Mouse (Mus musculus) kidney, adult 11 months (tissue): ENCODE results near the gene Ly6g6f.
"Not testable (repeated sequence)": the region's sequence is repeated elsewhere in the genome, so short reads cannot be mapped to it uniquely, and the experiment has no call there.

Experiments used
- DNase-seq: peaks from one replicate; pipeline ENCODE4 v3.0.0; 2022

Ly6g6f gene

DNA sequence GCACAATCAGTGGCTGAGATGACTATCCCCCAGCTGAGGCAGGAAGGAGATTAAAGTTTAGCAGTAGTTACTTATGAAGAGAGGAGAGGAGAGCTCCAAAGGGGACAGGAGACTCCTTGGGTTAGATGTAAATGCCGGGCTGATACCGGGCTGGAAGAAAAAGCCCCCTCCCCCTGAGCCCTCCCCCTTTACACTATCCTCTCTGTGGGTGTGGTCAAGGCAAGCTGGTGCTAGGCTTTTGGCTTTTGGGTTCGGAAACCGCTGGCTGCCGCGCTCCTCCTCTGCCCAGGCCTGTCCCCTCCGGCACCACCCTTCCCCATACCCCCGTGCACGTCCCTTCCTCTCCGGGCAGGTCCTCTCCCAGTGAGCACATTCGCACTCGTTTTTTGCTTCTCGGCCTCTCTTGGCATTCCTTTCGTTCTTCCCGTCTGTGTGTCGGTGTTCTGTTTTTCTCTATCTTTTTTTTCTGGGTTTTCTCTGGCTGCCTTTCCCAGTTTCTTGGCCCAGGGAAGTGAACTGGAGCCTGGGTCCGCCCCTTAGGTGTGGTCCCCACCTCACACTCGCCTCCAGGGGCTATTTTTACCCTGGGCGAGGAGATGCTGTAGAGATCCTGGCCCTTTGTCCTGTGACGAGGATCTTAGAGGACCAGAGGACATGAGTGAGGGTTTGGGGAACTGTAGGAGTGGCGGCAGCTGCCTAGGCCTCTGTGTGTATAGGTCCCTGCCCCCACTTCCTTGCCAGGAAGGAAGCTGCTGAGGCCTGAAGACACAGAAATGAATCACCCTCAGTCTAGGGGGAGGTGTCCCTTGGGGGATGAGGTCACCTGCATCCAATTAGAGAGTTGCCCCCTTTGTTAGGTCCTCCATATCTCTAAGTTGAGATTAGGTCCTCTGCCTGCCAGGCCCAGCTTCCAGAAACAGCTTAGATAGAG lies 34.0 kb downstream of the Ly6g6f start:
- DNase-seq: peak; percentile 81

DNA sequence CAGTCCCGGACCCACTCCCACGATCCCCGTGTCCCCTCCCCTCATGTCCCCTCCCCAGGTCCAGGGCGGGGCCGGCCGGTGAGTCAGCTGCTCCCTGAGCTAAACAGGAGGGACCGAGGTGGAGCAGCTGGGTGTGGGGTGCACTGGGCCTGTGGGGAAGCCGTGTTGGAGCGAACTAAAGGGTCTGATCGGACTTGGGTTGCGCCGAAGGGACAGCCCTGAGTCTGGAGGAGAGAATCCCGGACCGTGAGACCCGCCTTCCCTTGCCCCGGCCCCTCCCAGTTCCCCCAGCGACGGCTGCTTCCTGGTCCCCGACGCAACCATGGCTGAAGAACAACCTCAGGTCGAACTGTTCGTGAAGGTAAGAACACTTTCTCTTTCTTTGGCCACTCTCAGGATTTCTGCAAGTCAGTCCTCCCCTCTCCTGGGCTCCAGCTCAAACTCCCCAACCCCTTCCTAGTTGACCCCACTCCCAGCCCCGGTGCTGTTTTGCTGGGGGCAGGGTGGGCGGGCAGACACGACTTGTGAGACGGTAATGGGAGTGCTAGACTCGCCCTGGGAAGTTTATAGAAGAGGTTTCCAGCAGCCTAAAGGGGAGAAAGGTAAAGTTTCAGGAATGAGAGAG lies 35.2 kb downstream of the Ly6g6f start:
- peak; percentile 73 for DNase-seq

DNA sequence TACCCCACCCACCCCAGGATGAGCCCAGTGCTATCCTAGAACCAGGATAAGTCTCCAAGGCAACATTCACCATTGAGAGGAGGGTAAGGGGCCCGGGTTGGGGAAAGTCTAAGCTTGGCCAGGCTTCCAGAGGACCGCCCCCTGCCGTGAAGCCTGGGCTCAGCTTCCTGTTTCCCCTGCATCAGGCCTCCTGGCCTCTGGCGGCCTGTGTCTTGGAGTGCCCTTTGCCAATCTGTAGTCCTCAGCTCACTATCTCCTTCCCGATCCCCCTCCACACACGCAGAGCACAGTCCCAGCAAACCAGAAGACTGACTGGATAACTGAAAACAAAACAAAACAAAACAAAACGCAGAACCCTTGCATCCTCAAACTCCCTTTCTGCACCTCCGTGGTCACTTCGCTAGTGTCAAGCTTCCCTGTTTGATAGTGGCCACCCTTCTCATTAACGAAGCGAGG lies 35.8 kb downstream of the Ly6g6f start, which contains the start of gene Clic1:
Clic1 (plus strand) TSS at position 406 of the 456 bp plus-strand sequence.
- DNase-seq: peak; percentile 46

GRCm38 (mm10) chr17:35048932-35049440 lies 36.4 kb downstream of the Ly6g6f start:
- no peak for DNase-seq

GRCm38 (mm10) chr17:35048149-35048931 lies 37.1 kb downstream of the Ly6g6f start:
- DNase-seq: peak; percentile 19

DNA sequence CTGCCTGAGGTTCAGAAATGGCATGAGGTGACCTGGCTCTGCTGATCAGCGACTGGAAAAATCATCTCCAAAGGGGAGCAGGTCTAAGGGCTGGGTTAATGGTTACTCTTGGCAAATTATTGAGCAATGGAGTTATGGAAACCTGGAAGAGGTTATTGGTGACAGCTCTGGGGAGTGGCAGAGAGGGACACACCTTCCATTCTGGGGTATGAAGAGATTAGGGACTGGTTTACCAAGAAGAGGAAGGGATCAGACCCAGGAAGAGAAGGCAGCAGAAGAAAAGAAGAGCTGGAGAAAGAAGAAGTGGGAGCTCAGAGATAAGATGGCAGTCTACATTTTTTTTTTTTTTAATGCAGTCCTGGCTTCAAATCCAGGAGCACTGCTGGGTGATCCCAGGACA lies 37.7 kb downstream of the Ly6g6f start:
- DNase-seq: peak; percentile 82

DNA sequence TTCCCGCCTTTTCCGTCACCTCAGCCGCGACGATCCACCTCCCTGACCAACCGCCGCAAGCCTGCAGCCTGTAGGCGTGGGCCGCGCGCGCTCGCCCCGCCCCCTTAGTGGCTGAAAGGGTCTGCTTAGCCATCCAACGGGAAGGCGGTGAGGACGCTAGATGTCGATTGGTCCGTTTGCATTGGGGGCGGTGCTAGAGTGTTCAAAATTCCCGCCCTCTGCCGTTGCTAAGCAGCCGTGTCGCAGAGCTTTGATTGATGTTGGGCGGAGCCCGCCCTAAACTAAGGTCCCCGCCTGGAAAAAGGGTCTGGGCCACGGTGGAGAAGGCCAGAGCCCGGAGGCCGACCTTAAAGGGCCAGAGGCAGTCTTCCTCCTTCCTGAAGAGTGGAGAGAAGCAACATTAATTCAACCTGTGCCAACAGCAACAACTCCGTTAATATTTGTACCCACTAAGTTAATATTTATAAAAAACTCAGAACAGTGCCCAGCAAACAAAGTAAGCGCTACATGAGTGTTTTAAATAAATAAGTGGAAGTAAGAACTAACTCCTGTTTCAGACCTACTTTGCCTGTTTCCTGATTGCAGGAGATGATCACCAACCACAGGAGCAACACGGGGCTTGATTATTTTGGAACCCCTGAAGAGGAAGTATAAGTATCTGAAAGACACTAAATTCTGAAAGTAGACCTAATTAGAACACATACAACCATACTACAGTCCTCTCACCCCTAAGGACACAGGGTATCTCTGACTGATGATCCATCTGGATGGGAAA lies 38.5 kb downstream of the Ly6g6f start, which contains the start of gene Msh5:
Msh5 (minus strand) TSS at position 65 of the 775 bp plus-strand sequence.
- DNase-seq: peak; percentile 99

DNA sequence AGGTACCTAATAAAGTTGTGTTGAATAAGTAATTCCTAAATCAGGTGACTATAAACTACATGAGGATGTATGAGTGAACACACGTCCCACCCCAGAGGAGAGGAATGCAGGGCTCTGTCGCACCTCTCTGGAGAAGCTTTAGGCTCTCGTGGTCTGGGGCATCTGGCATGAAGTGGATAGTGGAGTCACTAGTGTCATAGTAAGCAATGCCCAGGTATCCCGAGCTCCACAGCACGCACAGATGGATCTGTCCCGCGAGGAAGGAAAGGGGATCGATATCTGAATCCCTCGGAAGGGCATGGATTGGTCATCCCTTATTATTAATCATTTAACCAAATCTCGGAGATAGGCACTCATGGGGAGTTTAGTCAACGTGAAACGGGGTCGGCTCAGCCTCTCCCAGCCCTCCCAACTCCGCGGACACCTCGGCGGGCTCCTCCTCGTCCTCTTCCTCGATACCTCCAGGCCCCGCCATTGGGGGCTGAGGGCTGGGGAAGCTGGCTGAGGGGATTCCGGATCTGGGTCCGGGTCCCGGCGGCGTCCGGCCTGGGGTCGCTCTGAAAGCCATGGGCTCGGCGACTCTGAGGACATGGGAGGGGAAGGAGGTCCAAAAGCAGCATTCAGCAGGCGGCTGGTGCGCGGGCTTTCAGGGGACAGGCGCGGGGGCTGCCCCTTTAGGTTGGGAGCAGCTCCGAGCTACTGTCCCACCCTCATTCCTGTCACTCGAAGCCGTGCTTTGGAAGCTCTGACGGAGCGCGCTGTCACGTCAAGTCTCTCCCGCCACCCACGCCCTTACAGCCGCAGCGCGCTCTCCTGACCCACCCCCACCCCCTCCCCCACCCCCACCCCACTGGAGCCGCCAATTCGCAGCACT lies 39.4 kb downstream of the Ly6g6f start:
- peak; percentile 31 for DNase-seq

GRCm38 (mm10) chr17:35044904-35045806 lies 40.3 kb downstream of the Ly6g6f start:
- DNase-seq: no peak

DNA sequence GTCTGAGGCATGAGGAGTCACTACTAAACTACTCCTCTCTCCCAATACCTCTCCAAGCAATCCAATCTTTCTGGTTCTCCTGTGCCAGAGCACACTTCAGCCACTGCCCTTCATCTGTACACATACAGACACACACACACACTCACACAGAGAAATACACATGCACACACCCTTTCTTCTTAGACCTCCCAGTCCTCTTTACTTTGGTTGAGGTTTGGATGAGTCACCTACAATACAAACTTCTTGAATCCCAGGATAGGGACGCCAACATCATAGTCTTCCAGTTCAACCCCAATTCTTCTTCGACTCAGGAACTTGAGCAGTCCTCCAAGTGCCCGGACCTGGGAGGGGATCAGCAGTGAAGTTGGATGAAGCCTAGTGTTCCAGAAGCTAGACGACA lies 41.6 kb downstream of the Ly6g6f start:
- DNase-seq: no peak

GRCm38 (mm10) chr17:35039121-35039873 lies 46.1 kb downstream of the Ly6g6f start:
- DNase-seq: no peak

DNA sequence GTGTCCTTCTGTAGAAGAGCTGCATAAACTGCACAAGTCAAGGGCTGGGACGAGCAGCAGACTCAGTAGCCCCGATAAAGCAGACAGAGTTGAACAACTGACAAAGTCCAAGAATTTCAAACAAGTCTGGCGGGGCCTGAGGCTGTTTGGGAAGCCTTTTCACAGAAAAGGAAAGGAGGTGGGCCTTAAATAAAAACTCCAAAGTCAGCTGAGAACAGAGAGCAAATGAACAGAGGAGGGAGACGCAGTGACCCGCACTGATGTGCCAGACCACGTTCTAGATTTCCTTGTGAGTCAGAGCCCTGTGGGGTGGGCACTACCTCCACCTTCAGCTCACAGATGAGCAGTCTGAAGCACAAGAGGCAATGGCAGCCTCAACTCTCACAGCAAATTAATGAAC lies 50.5 kb downstream of the Ly6g6f start:
- no peak for DNase-seq

- DNase-seq: not testable (repeated sequence)
Measured at GRCm38 (mm10) chr17:35033703-35034102, 51.7 kb downstream of the Ly6g6f start.

GRCm38 (mm10) chr17:35032323-35032870 lies 53.0 kb downstream of the Ly6g6f start:
- no peak for DNase-seq

- no peak for DNase-seq
Measured at GRCm38 (mm10) chr17:35031880-35032279, 53.5 kb downstream of the Ly6g6f start.

DNA sequence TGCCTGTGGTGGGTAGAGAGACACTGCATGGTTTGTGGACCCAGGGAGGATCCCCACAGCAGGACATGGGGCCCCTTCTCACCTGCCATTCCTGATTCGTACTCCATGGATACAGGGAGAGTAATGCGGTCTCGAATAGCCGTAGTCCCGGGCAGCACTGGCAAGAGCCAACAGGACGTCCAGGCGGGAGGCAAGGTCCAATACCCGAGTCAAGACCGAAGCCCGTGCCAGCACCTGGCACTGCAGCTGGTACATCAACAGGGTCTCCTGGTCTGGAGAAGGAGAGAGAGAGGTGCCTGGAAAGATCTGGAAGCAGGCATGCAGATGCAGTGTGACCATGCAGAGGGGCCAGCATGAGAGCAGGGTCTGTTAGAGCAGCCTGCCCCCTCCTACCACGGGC lies 54.1 kb downstream of the Ly6g6f start:
- no peak for DNase-seq
